Mouse (Mus musculus): ENCODE measurements at regions not wholly inside any gene's neighbourhood (a gene's known extent, or its start where the extent isn't known, plus 50 kb on each side); places are given as distances from the start of the nearest gene placed in this dataset.

DNA sequence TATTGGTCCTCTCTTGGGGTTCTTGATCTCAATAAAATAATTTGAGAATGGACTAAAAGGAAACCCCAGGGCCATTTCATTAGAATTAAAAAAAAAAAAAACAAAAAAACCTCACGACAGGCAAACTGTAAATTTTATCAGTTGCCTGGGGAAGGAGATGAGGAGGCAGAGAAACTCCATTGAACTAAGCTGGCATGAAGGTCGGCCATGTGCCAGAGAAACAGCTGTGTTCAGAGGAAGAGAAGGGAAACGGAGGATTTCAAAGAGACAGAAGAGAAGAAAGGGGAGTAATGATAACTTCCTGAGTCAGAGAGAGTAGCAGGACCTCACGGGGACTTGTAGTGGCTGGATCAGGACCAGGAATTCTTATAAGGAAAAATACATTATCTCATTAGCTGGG lies 377.7 kb downstream of the Eipr1 start:
- no peak overlapping the region for H3K9ac ChIP-seq
- H3K36me3 ChIP-seq: no peaks in the 10 kb centered on the region
- 58% methylated on average over 4 of the region's 4 CpGs for WGBS
- ATAC-seq (ENCODE audit: insufficient number of reproducible peaks, insufficient read depth, low FRiP score, low TSS enrichment, low read depth): no peak
- H3K27ac ChIP-seq: no peak overlapping the region
- no peak overlapping the region for H3K4me2 ChIP-seq
- no peaks in the 10 kb centered on the region for H3K9me3 ChIP-seq
- H3K27me3 ChIP-seq: no peaks in the 10 kb centered on the region
- no peaks in the 10 kb centered on the region for H3K4me1 ChIP-seq
- no peak overlapping the region for H3K4me3 ChIP-seq

- Histone ChIP-seq H3K36me3 (no peaks in the 10 kb centered on the region), H3K4me3 (no peak overlapping the region), H3K4me1 (peaks cover 11% of the 10 kb centered on the region), H3K9ac (no peak overlapping the region), H3K27ac (no peak overlapping the region), H3K27me3 (no peaks in the 10 kb centered on the region), H3K4me2 (no peak overlapping the region), H3K9me3 (no peaks in the 10 kb centered on the region)
- 85% methylated on average over 2 of the region's 2 CpGs for WGBS
- ATAC-seq (ENCODE audit: insufficient number of reproducible peaks, insufficient read depth, low FRiP score, low TSS enrichment, low read depth): no peak
These were observed 382.7 kb downstream of the Eipr1 start for GRCm38 (mm10) chr12:29134326-29134725.

GRCm38 (mm10) chr12:29136850-29137268 lies 385.3 kb downstream of the Eipr1 start:
- H3K4me2 ChIP-seq: no peak overlapping the region
- H3K4me3 ChIP-seq: no peak overlapping the region
- no peak overlapping the region for H3K27ac ChIP-seq
- ATAC-seq (ENCODE audit: insufficient number of reproducible peaks, insufficient read depth, low FRiP score, low TSS enrichment, low read depth): no peak
- H3K36me3 ChIP-seq: no peaks in the 10 kb centered on the region
- WGBS: 77% methylated on average over 5 of the region's 5 CpGs
- no peak overlapping the region for H3K9ac ChIP-seq
- no peaks in the 10 kb centered on the region for H3K9me3 ChIP-seq
- peaks cover 11% of the 10 kb centered on the region for H3K4me1 ChIP-seq
- no peaks in the 10 kb centered on the region for H3K27me3 ChIP-seq

DNA sequence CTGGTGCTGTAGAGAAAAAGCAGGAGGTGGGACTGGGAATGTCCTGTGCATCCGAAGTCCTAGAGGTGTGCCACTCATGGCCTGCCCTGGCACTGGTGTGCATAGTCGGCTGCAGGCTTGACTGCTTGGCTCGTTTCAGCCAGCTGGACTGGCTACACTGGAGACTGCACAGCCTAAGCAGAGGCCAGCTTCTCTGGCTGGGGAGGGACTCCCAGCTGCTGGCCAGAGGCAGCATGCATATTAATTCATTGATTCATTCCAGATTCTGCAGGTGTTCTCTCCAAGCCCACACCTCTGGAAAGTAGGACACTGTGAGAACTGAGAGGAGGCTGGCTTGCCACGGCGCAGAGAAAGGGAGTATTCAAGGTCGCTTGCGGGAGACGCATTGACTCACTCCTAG lies 385.9 kb downstream of the Eipr1 start:
- H3K9me3 ChIP-seq: no peaks in the 10 kb centered on the region
- H3K4me1 ChIP-seq: peaks cover 11% of the 10 kb centered on the region
- H3K4me3 ChIP-seq: no peak overlapping the region
- H3K9ac ChIP-seq: no peak overlapping the region
- 71% methylated on average over 8 of the region's 8 CpGs for WGBS
- no peak overlapping the region for H3K27ac ChIP-seq
- no peaks in the 10 kb centered on the region for H3K27me3 ChIP-seq
- no peak for ATAC-seq (ENCODE audit: insufficient number of reproducible peaks, insufficient read depth, low FRiP score, low TSS enrichment, low read depth)
- no peak overlapping the region for H3K4me2 ChIP-seq
- H3K36me3 ChIP-seq: no peaks in the 10 kb centered on the region

GRCm38 (mm10) chr12:29140576-29140975 lies 387.6 kb upstream of the Myt1l start:
- no peak overlapping the region for H3K4me2 ChIP-seq
- no peak overlapping the region for H3K27ac ChIP-seq
- peaks cover 11% of the 10 kb centered on the region for H3K4me1 ChIP-seq
- no peaks in the 10 kb centered on the region for H3K36me3 ChIP-seq
- H3K9ac ChIP-seq: no peak overlapping the region
- no peak for ATAC-seq (ENCODE audit: insufficient number of reproducible peaks, insufficient read depth, low FRiP score, low TSS enrichment, low read depth)
- no peak overlapping the region for H3K4me3 ChIP-seq
- 56% methylated on average over 3 of the region's 3 CpGs for WGBS
- no peaks in the 10 kb centered on the region for H3K9me3 ChIP-seq
- H3K27me3 ChIP-seq: no peaks in the 10 kb centered on the region

DNA sequence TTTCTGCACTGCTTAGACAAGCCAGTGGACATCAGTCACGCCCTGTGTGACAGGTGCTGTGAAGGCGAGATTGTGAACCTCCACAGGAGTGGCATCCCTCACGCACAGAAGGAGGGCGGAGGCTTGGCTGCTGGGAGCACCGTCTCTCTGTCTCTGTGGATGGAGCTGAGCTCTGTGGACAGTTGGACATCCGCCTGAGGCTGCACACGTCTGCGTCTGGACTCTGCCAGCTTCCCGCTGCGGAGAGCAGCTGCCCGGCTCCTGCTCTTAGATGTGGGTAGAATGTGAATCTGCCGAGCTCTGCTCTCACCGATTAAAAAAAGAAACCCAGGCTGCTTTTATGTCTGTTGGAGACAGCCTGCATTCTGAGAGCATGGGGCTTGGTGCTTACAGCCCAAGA lies 387.1 kb upstream of the Myt1l start:
- ATAC-seq (ENCODE audit: insufficient number of reproducible peaks, insufficient read depth, low FRiP score, low TSS enrichment, low read depth): no peak
- Histone ChIP-seq H3K4me2 (no peak overlapping the region), H3K4me3 (no peak overlapping the region), H3K36me3 (no peaks in the 10 kb centered on the region), H3K9ac (no peak overlapping the region), H3K9me3 (no peaks in the 10 kb centered on the region), H3K4me1 (peaks cover 10% of the 10 kb centered on the region), H3K27me3 (no peaks in the 10 kb centered on the region), H3K27ac (no peak overlapping the region)
- WGBS: 59% methylated on average over 13 of the region's 13 CpGs

DNA sequence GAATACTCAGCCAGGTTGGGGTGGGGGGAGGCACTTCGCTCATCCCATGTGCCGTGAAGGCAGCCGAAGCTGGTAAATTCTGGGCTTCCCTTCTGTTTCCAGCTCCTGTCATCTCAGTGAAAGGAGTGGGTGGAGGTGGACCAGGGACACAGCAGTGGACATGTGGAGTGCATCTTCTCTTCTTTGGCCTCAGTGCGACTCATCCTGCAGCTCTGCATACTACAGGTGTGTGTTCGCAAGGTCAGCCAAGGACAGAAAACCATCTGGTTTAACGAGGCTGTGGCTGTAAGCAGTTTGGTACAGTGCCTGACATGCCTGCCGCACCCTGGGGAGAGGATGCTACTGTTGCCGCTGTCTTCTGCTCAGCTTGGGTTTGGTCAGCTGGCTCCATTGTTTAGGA lies 386.3 kb upstream of the Myt1l start:
- Histone ChIP-seq H3K27me3 (no peaks in the 10 kb centered on the region), H3K9ac (no peak overlapping the region), H3K36me3 (no peaks in the 10 kb centered on the region), H3K9me3 (no peaks in the 10 kb centered on the region), H3K4me2 (no peak overlapping the region), H3K27ac (no peak overlapping the region), H3K4me3 (no peak overlapping the region), H3K4me1 (peaks cover 6% of the 10 kb centered on the region)
- no peak for ATAC-seq (ENCODE audit: insufficient number of reproducible peaks, insufficient read depth, low FRiP score, low TSS enrichment, low read depth)
- 85% methylated on average over 8 of the region's 8 CpGs for WGBS

- no peak overlapping the region for H3K4me2 ChIP-seq
- H3K9ac ChIP-seq: no peak overlapping the region
- 67% methylated on average over 8 of the region's 8 CpGs for WGBS
- ATAC-seq (ENCODE audit: insufficient number of reproducible peaks, insufficient read depth, low FRiP score, low TSS enrichment, low read depth): no peak
- H3K4me3 ChIP-seq: no peak overlapping the region
- no peaks in the 10 kb centered on the region for H3K36me3 ChIP-seq
- H3K27me3 ChIP-seq: no peaks in the 10 kb centered on the region
- no peak overlapping the region for H3K27ac ChIP-seq
- H3K4me1 ChIP-seq: no peaks in the 10 kb centered on the region
- H3K9me3 ChIP-seq: no peaks in the 10 kb centered on the region
These were observed 384.9 kb upstream of the Myt1l start for GRCm38 (mm10) chr12:29143297-29143696.

DNA sequence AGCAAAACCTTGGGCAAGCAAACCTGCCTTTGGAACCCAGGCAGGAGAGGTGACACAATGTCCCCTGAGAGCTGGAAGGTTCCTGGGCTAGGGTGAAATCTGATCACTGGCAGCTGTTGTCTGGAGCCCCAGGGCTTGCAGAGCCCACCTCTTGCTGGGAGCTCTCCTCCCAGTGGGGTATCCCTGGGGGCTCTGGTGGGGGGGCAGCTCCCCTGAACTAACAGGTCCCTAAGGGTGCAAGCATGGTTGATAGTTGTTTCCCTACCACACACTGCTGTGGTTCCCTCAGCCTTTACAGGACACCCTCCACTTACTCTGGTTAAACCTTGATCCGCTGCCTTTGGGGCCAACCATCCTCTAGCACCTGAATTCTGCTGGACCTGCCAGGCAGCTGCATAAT lies 367.3 kb upstream of the Myt1l start:
- 0 out of 2 replicates have a peak, but pooled peaks cover 4% of the 10 kb centered on the region for H3K4me1 ChIP-seq
- whole genome bisulfite sequencing: 54% methylated on average over 1 of the region's 1 CpGs
- H3K9me3 ChIP-seq: no peaks in the 10 kb centered on the region

DNA sequence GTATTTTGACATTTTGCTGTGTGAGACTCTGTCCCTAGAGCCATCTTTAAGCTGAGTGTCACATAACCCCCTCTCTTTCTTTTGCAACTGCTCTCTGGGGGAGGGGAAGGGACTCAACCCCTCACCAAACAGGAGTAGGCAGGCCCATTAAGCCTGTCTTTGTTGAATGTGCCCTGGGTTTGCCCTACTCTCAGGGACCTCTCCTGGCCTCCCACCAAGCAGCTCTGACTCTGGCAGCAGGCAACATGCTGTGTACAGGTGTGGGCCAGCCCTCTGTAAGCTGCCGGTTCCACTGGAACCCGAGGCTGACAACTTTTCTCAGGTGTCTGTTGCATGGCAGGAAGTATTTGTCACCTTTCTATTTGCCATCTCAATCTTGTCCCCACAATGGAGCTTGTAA lies 366.6 kb upstream of the Myt1l start:
- Histone ChIP-seq H3K4me1 (0 out of 2 replicates have a peak, but pooled peaks cover 4% of the 10 kb centered on the region), H3K27ac (no peak overlapping the region)
- 21% methylated on average over 2 of the region's 2 CpGs for WGBS

More for the DNA sequence above, 367.3 kb upstream of the Myt1l start:
- Histone ChIP-seq H3K27ac (no peak overlapping the region), H3K27me3 (no peaks in the 10 kb centered on the region), H3K9ac (no peak overlapping the region), H3K36me3 (no peaks in the 10 kb centered on the region), H3K4me3 (no peak overlapping the region), H3K4me2 (no peak overlapping the region)
- no peak for ATAC-seq (ENCODE audit: insufficient number of reproducible peaks, insufficient read depth, low FRiP score, low TSS enrichment, low read depth)

DNA sequence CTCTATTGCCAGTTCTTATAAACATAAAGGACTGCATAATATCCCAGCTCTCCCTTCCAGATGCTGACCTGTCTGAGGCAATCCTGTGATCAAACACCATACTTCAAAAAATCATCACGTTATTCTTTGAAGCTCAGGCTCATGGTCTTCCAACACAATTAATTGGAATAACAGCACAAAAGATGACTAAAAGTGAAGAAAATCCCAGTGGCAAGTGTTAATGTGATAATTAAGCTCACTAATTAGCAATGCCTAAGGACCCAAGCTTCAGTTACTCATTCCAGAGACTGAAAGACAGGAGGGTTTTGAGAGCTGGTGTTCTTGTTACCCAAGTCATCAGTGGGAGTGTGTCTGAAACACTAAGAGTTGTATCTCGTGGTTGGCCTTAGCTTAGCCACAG lies 363.5 kb upstream of the Myt1l start:
- Histone ChIP-seq H3K4me2 (no peak overlapping the region), H3K4me1 (0 out of 2 replicates have a peak, but pooled peaks cover 4% of the 10 kb centered on the region), H3K36me3 (no peaks in the 10 kb centered on the region), H3K9ac (no peak overlapping the region), H3K27me3 (no peaks in the 10 kb centered on the region), H3K9me3 (no peaks in the 10 kb centered on the region), H3K27ac (no peak overlapping the region), H3K4me3 (no peak overlapping the region)
- WGBS: 81% methylated on average over 2 of the region's 2 CpGs
- no peak for ATAC-seq (ENCODE audit: insufficient number of reproducible peaks, insufficient read depth, low FRiP score, low TSS enrichment, low read depth)

More for the DNA sequence above, 366.6 kb upstream of the Myt1l start:
- Histone ChIP-seq H3K36me3 (no peaks in the 10 kb centered on the region), H3K9me3 (no peaks in the 10 kb centered on the region), H3K9ac (no peak overlapping the region), H3K4me3 (no peak overlapping the region), H3K4me2 (no peak overlapping the region), H3K27me3 (no peaks in the 10 kb centered on the region)
- ATAC-seq (ENCODE audit: insufficient number of reproducible peaks, insufficient read depth, low FRiP score, low TSS enrichment, low read depth): peak; percentile 79

DNA sequence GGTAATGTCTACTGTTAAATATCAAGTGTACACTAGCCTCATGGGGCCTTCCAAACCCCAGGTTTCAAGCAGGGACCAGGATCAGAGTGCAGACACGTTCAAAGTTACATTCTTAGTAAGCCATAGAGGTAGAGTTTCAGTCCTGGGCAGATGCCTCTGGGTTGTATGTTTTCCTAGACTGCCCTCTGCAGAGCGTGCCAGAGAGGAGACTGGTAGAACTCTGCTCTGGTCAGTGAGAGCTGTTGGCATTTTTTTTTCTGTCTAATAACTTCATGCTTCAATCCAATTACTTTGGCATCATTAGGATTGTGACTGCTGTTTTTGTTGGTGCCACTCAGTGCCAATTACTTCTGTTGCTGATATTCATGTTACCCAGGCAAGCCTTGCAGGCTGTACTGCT lies 361.9 kb upstream of the Myt1l start:
- WGBS: 53% methylated on average over 2 of the region's 2 CpGs

GRCm38 (mm10) chr12:29167922-29168321 lies 360.3 kb upstream of the Myt1l start:
- H3K36me3 ChIP-seq: no peaks in the 10 kb centered on the region
- no peaks in the 10 kb centered on the region for H3K9me3 ChIP-seq
- no peak overlapping the region for H3K4me2 ChIP-seq
- no peaks in the 10 kb centered on the region for H3K4me1 ChIP-seq
- H3K4me3 ChIP-seq: no peak overlapping the region
- H3K27ac ChIP-seq: no peak overlapping the region
- 80% methylated on average over 6 of the region's 6 CpGs for WGBS
- no peak for ATAC-seq (ENCODE audit: insufficient number of reproducible peaks, insufficient read depth, low FRiP score, low TSS enrichment, low read depth)
- H3K9ac ChIP-seq: no peak overlapping the region
- no peaks in the 10 kb centered on the region for H3K27me3 ChIP-seq

More for the DNA sequence above, 361.9 kb upstream of the Myt1l start:
- Histone ChIP-seq H3K4me1 (no peaks in the 10 kb centered on the region), H3K4me3 (no peak overlapping the region), H3K9ac (no peak overlapping the region), H3K27me3 (no peaks in the 10 kb centered on the region), H3K4me2 (no peak overlapping the region), H3K27ac (no peak overlapping the region), H3K9me3 (no peaks in the 10 kb centered on the region), H3K36me3 (no peaks in the 10 kb centered on the region)
- ATAC-seq (ENCODE audit: insufficient number of reproducible peaks, insufficient read depth, low FRiP score, low TSS enrichment, low read depth): no peak

Data from embryonic facial prominence, embryonic 13.5 days (tissue).